Mouse (Mus musculus) midbrain, postnatal 0 days (tissue): Measurements from ENCODE around the gene Cdv3. TPM values are rescaled to one million over a fixed set of nuclear protein-coding genes. Genes with fewer than 3 reads are reported as not detected.
"Not testable (repeated sequence)": the region's sequence is repeated elsewhere in the genome, so short reads cannot be mapped to it uniquely, and the experiment has no call there.

Source experiments
- ATAC-seq: fragments of 200-750 bp; cut with Nextera tagmentation; 2 replicates; pipeline ENCODE4 v1.8.0; 2017; ENCODE audit warnings: moderate number of reproducible peaks, mild to moderate bottlenecking, moderate TSS enrichment, moderate library complexity; ENCODE audit not compliant: low FRiP score
- DNase-seq: peaks from one replicate; pipeline ENCODE4 v3.0.0-alpha.2; 2015; ENCODE audit warnings: low spot score
- H3K27ac ChIP-seq: fragments of 300-500 bp; sonication (generic); 2 replicates; pipeline ENCODE4 v1.5.1; 2014; ENCODE audit warnings: low read depth, mild to moderate bottlenecking, low read length, mixed read lengths
- H3K27me3 ChIP-seq: fragments of 300-500 bp; sonication (generic); 2 replicates; pipeline ENCODE4 v1.6.1; 2014; ENCODE audit warnings: low read length, control low read depth, mixed read lengths; ENCODE audit not compliant: insufficient read depth
- H3K36me3 ChIP-seq: fragments of 300-500 bp; sonication (generic); 2 replicates; pipeline ENCODE4 v1.6.1; 2014; ENCODE audit warnings: low read length, control low read depth, mixed read lengths; ENCODE audit not compliant: insufficient read depth
- H3K4me1 ChIP-seq: fragments of 300-500 bp; sonication (generic); 2 replicates; pipeline ENCODE4 v1.6.1; 2014; ENCODE audit warnings: mild to moderate bottlenecking, control low read depth, antibody characterized with exemption, low read length, mixed read lengths; ENCODE audit not compliant: insufficient read depth
- H3K4me2 ChIP-seq: fragments of 300-500 bp; sonication (generic); 2 replicates; pipeline ENCODE4 v1.6.1; 2014; ENCODE audit warnings: low read depth, mild to moderate bottlenecking, low read length, mixed read lengths; ENCODE audit not compliant: poor library complexity, severe bottlenecking
- H3K4me3 ChIP-seq: fragments of 300-500 bp; sonication (generic); 2 replicates; pipeline ENCODE4 v1.5.1; 2014; ENCODE audit warnings: low read depth, mild to moderate bottlenecking, low read length, moderate library complexity
- H3K9ac ChIP-seq: fragments of 300-500 bp; sonication (generic); replicated peaks from 2 replicates; pipeline ENCODE4 v1.6.1; 2014; ENCODE audit warnings: mild to moderate bottlenecking, low read length, moderate library complexity, mixed read lengths; ENCODE audit not compliant: poor library complexity, severe bottlenecking
- H3K9me3 ChIP-seq: fragments of 300-500 bp; sonication (generic); 2 replicates; pipeline ENCODE4 v1.6.1; 2016; ENCODE audit warnings: low read length, control low read depth
- CTCF ChIP-seq: IDR thresholded peaks from 2 replicates; pipeline ENCODE4 v1.5.1; 2016; ENCODE audit warnings: antibody characterized with exemption, mild to moderate bottlenecking
- WGBS: fragments of 180-500 bp; shearing (Covaris S2); extraction: QIAGEN DNeasy Blood & Tissue Kit; methylation state at CpG from one replicate; pipeline ENCODE4 v1.1.7; 2014; 5-methylcytosine and 5-hydroxymethylcytosine counted together
- polyA plus RNA-seq: library from polyadenylated mRNA; unstranded; fragments of >200 nt; fragmentation: Nextera tagmentation; extraction: Ambion mirVana; gene quantifications from 2 replicates; pipeline ENCODE4 v1.2.1, GENCODE M21; 2015
- total RNA-seq: library from RNA; depleted of rRNA; stranded (reverse); fragments of >200 nt; gene quantifications from 2 replicates; pipeline ENCODE4 v1.2.3, GENCODE M21; 2014

Gene Cdv3
- total and polyA plus RNA-seq, 2 experiments from 2014 or later = 84.2 to 102 TPM

DNA sequence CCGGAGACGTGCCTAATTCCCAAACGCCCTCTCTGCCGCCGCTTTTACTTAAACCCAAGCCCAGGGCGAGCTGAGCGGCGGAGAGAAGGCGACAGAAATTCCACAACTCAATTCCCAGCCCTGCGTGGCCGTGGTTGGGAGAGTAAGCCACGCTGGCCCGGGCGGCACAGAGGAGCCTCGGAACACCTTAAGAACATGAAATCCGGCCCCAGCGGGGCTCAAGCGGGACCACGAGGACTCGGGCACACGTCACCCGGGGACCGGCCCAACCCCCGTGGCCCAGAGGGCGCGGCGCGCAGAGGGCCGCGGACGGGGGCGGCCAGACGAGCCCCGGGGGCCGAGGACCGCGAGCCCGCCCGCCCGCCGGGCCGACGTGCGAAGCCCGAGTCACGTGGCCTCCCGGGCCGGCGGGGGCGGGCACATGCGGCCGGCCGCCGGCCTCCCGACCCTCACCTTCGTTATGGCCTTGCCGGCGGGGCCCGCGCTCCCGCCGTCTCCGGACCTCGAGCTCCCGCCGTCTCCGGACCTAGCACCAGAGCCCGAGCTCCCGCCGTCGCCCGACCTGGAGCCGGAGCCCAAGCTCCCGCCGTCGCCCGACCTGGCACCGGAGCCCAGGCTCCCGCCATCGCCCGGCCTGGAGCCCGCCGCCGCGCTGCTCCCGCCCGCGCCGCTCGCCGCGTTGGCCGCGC, 895 bp downstream of the Cdv3 start:
- no peak for TF ChIP-seq CTCF
- H3K27me3 ChIP-seq = no peaks in the 10 kb centered on the region
- H3K4me1 ChIP-seq = peaks cover 11% of the 10 kb centered on the region; the same call in 1 of the 2 replicates

DNA sequence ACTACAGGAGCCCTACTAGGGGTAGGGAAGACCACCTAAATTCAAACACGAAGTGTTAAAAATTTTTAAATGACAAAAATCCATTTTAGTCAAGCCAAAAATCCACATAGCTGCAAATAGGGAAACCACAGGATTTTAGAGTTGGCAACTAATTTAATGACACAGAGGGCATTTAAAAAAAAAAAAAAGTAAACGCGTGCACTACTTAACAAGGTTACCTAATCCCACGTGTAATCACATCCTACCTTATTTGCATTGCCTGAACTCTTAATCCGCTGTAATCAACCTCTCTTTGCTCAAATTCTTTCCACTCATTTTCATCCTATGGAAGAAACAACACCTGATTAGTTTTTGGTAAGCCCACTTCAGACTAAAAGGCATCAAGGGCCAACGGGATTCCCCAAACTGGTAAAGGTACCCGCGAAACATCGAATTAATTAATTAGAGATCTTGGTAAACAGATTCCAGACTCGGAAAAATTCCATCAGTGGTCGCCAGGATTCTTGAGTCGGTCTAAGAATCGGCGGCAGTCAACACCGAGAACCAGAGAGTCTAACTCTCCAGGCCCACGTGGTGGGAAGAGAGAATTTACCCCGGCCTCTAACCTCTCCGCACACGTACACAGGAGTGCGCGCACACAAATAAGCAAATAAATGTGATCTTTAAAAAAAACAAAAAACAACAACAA, 1.8 kb downstream of the Cdv3 start:
- ATAC-seq (no peak), DNase-seq (peak; percentile 34)
- no peaks in the 10 kb centered on the region for H3K9me3 ChIP-seq

More for the DNA sequence above, 895 bp downstream of the Cdv3 start:
- Histone ChIP-seq H3K9ac (peak overlapping the region; percentile 80), H3K9me3 (no peaks in the 10 kb centered on the region), H3K27ac (peak overlapping the region; percentile 83), H3K4me2 (peak overlapping the region; percentile 86), H3K4me3 (peak overlapping the region; percentile 89), H3K36me3 (no peaks in the 10 kb centered on the region)
- ATAC-seq (peak; percentile 11; the same call in 1 of the 2 replicates), DNase-seq (peak; percentile 41)
- 4% methylated on average over 48 of the region's 94 CpGs for WGBS

DNA sequence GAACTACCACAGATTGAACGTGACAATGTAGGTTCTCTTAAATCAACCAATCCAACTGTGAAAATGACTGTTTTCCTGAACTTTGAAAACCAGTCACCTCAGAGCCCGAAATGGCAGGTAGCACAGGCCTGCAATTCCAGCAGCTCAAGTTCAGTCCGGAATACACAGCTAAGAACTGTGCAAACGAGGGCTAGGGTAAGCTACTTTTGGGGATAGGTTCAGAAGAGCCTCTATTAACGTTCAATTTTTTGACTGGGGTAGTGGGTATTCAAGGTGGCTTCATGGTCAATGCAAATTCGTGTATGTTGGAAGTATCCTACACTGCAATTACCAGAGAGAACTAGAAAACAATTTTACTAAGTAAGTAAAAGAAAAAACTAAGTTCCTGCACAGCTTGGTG, 2.6 kb downstream of the Cdv3 start:
- no peak for DNase-seq
- Histone ChIP-seq H3K27me3 (no peaks in the 10 kb centered on the region), H3K36me3 (no peaks in the 10 kb centered on the region; the same call in 1 of the 2 replicates), H3K27ac (no peak overlapping the region), H3K9me3 (no peaks in the 10 kb centered on the region), H3K4me2 (peak overlapping the region; percentile 86), H3K9ac (no peak overlapping the region), H3K4me3 (peak overlapping the region; percentile 89; the same call in 1 of the 2 replicates), H3K4me1 (peaks cover 11% of the 10 kb centered on the region; the same call in 1 of the 2 replicates)
- no peak for ATAC-seq
- WGBS = 70% methylated on average over 6 of the region's 6 CpGs
- TF ChIP-seq CTCF = no peak

More for the DNA sequence above, 1.8 kb downstream of the Cdv3 start:
- WGBS = 3% methylated on average over 21 of the region's 21 CpGs
- Histone ChIP-seq H3K36me3 (no peaks in the 10 kb centered on the region), H3K4me3 (peak overlapping the region; percentile 89), H3K27me3 (no peaks in the 10 kb centered on the region), H3K9ac (peak overlapping the region; percentile 80), H3K4me2 (peak overlapping the region; percentile 86), H3K27ac (no peak overlapping the region), H3K4me1 (peaks cover 11% of the 10 kb centered on the region; the same call in 1 of the 2 replicates)
- peak; percentile 16 for TF ChIP-seq CTCF

DNA sequence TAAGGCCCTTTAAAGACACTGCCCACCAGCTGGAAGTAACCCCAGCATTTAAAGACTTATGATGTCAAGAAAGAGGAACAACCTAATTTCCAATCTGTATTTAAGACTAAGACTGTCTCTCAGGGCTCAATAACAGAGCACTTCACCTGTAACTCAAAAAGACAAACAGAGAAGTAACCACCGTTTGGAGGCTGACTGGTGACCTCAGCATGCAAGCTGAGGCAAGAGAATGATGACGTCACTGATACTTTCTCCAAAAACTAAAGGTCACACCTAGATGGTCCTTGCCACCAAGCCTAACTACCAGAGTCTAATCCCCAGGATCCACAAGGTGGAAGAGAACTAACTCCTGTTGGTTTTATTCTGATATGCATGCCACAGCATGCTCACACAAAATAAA, 5.0 kb downstream of the Cdv3 start:
- 73% methylated on average over 2 of the region's 2 CpGs for WGBS
- Histone ChIP-seq H3K27ac (no peak overlapping the region), H3K4me2 (no peak overlapping the region), H3K36me3 (peaks cover 4% of the 10 kb centered on the region; the same call in 1 of the 2 replicates), H3K4me1 (peaks cover 6% of the 10 kb centered on the region; the same call in 1 of the 2 replicates), H3K9me3 (no peaks in the 10 kb centered on the region), H3K27me3 (no peaks in the 10 kb centered on the region), H3K4me3 (no peak overlapping the region), H3K9ac (no peak overlapping the region)
- no peak for DNase-seq
- no peak for TF ChIP-seq CTCF
- no peak for ATAC-seq

DNA sequence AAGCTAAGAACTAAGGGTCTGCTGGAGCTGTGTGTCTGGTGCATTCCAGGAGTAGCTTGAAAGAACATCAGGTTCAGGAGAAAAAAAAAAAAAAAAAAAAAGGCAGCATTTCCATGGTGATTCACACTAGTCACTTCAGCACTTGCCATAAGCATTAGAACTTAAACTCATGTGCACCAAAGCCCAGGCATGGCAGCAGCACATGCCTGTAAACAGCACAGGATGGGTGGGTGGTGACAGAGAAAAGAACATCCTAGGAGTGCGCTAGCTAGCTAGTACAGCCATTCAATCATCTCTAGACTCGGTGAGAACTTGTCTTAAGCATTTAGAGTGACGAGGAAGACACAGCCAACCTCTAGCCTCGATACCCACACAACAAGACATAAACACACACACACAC, 7.1 kb downstream of the Cdv3 start:
- Histone ChIP-seq H3K27ac (no peak overlapping the region), H3K4me2 (no peak overlapping the region), H3K4me3 (no peak overlapping the region), H3K9ac (no peak overlapping the region), H3K4me1 (peaks cover 6% of the 10 kb centered on the region; the same call in 1 of the 2 replicates), H3K27me3 (no peaks in the 10 kb centered on the region), H3K9me3 (no peaks in the 10 kb centered on the region), H3K36me3 (peaks cover 4% of the 10 kb centered on the region; the same call in 1 of the 2 replicates)
- WGBS = 93% methylated on average over 4 of the region's 4 CpGs
- no peak for ATAC-seq
- TF ChIP-seq CTCF = no peak
- no peak for DNase-seq

DNA sequence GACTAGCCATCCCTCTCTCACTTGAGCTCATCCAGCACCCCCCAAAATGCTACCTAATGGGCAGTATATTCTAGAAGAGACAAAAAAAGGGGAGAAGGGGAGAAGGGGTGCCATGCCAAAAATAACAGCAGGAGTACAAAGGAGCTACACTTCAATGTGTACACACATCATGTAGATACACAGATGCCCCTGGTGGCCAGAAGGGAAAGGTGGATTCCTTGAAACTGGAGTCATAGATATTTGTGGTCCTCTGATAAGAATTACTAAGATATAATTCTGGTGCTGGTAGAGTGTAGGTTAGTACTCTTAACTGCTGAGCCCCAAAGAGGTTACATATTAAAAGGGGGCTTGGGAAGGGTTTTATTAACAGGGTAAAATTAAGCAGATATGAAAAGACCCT, 7.7 kb downstream of the Cdv3 start:
- ATAC-seq (no peak), DNase-seq (peak; percentile 30)
- no peak overlapping the region for H3K4me3 ChIP-seq
- no peaks in the 10 kb centered on the region for H3K4me1 ChIP-seq
- TF ChIP-seq CTCF = peak; percentile 66
- H3K9ac ChIP-seq = no peak overlapping the region
- no peak overlapping the region for H3K4me2 ChIP-seq
- H3K27ac ChIP-seq = no peak overlapping the region
- H3K36me3 ChIP-seq = peaks cover 4% of the 10 kb centered on the region; the same call in 1 of the 2 replicates
- no peaks in the 10 kb centered on the region for H3K27me3 ChIP-seq
- H3K9me3 ChIP-seq = no peaks in the 10 kb centered on the region

DNA sequence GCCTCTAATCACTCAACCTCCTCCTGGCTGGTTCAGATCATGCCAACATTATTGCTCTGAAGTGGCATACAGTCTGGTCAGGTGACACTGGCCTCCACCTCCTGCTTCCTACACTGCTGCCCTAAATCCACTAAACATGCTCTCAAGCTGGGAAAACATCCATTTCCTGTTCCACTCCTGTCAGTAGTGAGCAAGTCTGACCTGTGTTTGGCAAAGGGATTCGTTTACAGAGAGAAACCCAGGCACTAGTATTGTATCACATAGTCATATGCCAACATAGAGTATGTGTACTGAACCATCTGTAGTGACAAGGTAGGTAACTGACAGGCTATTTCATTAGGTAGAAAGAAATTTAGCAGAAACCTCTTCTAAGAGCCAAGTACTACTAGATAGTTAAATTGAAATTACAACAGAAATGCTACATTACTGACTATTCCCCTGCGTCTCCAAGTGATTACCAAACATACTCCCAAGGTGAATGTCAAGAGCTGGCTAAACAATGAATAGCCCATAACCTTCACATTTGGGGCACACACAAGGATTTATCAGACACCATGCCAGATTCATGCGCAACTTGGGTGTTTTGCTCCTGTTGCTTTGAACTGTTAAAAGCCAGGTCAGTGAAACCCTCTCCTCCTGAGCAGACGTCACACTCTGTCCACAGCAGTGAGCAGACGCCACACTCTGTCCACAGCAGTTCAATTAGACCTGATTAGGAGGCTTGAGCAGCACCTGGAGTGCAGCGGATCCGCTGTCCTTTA, 12.0 kb downstream of the Cdv3 start:
- WGBS = 79% methylated on average over 7 of the region's 7 CpGs
- not testable (repeated sequence) for H3K27ac ChIP-seq, ATAC-seq, H3K4me2 ChIP-seq, H3K27me3 ChIP-seq, H3K36me3 ChIP-seq, H3K4me1 ChIP-seq, H3K9me3 ChIP-seq, H3K9ac ChIP-seq, DNase-seq, H3K4me3 ChIP-seq
